8 mouse cellular contexts compared by ENCODE assay signal in genomic region chr9:30940328-30940727, GRCm38 (mm10). TPM values are rescaled to one million over a fixed set of nuclear protein-coding genes. Genes with fewer than 3 reads are reported as not detected.
DNase-seq lines count a peak whose midpoint lies in the region; ATAC-seq and TF ChIP-seq lines count a peak whose summit lies in the region.

No protein-coding gene starts in this region.

- WGBS in heart, embryonic 12.5 days, result 4% methylated on average over 6 of the region's 6 CpGs
- WGBS in forebrain, postnatal 0 days, result 7% methylated on average over 6 of the region's 6 CpGs
- WGBS in hindbrain, embryonic 14.5 days, result 4% methylated on average over 6 of the region's 6 CpGs
- WGBS in midbrain, embryonic 13.5 days, result 7% methylated on average over 6 of the region's 6 CpGs

- no peak overlapping the region for H3K4me3 ChIP-seq in heart, embryonic 12.5 days
- H3K4me3 ChIP-seq in forebrain, postnatal 0 days (ENCODE audit: low read depth, low read length), result no peak overlapping the region
- no peak overlapping the region for H3K4me3 ChIP-seq in hindbrain, embryonic 14.5 days (replicated peaks; ENCODE audit: low read length)
- H3K4me3 ChIP-seq in midbrain, embryonic 13.5 days (replicated peaks), result no peak overlapping the region

- peak; percentile 82 to 96 for DNase-seq in heart, adult 18-20 months
- DNase-seq in cerebellum, adult 11-12 months, result peak; percentile 63
- peak; percentile 95 for DNase-seq in forebrain, postnatal 0 days
- peak; percentile 98 for DNase-seq in hindbrain, embryonic 14.5 days (ENCODE audit: low spot score)
- DNase-seq in left cerebral cortex, adult 18-20 months (ENCODE audit: low spot score in 2 of 2), result peak; percentile 92 to 97
- DNase-seq in splenic B cell, adult 2 months (ENCODE audit: low read depth, low spot score), result peak; percentile 59

- H3K4me1 ChIP-seq in heart, embryonic 12.5 days (replicated peaks), result 0 out of 2 replicates have a peak, but pooled peaks cover 13% of the 10 kb centered on the region
- no peaks in the 10 kb centered on the region for H3K4me1 ChIP-seq in forebrain, postnatal 0 days (ENCODE audit: insufficient read depth)
- 0 out of 2 replicates have a peak, but pooled peaks cover 12% of the 10 kb centered on the region for H3K4me1 ChIP-seq in hindbrain, embryonic 14.5 days (replicated peaks; ENCODE audit: control insufficient read depth, insufficient read depth, low read length)
- H3K4me1 ChIP-seq in midbrain, embryonic 13.5 days (replicated peaks), result peaks cover 14% of the 10 kb centered on the region

- peaks cover 44% of the 10 kb centered on the region for H3K27me3 ChIP-seq in heart, embryonic 12.5 days (replicated peaks)
- peaks cover 23% of the 10 kb centered on the region for H3K27me3 ChIP-seq in forebrain, postnatal 0 days (ENCODE audit: insufficient read depth, low read length)
- H3K27me3 ChIP-seq in hindbrain, embryonic 14.5 days (ENCODE audit: control insufficient read depth, insufficient read depth, low read length), result peaks cover 32% of the 10 kb centered on the region
- peaks cover 40% of the 10 kb centered on the region for H3K27me3 ChIP-seq in midbrain, embryonic 13.5 days
- no peaks in the 10 kb centered on the region for H3K27me3 ChIP-seq in splenic B cell, adult 2 months (ENCODE audit: control insufficient read depth, insufficient read depth, low read length, poor library complexity, severe bottlenecking)

- no peak overlapping the region for H3K9ac ChIP-seq in heart, embryonic 12.5 days
- H3K9ac ChIP-seq in forebrain, postnatal 0 days, result no peak overlapping the region
- no peak overlapping the region for H3K9ac ChIP-seq in hindbrain, embryonic 14.5 days
- H3K9ac ChIP-seq in midbrain, embryonic 13.5 days (replicated peaks), result no peak overlapping the region

- no peak for ATAC-seq in heart, embryonic 12.5 days (ENCODE audit: insufficient number of reproducible peaks, low FRiP score)
- peak; percentile 53 for ATAC-seq in forebrain, postnatal 0 days
- ATAC-seq in hindbrain, embryonic 14.5 days (ENCODE audit: low FRiP score), result peak; percentile 29; the same call in 1 of the 2 replicates
- peak; percentile 20; the same call in 1 of the 2 replicates for ATAC-seq in midbrain, embryonic 13.5 days

- no peaks in the 10 kb centered on the region for H3K36me3 ChIP-seq in heart, embryonic 12.5 days
- no peaks in the 10 kb centered on the region for H3K36me3 ChIP-seq in forebrain, postnatal 0 days (ENCODE audit: insufficient read depth)
- no peaks in the 10 kb centered on the region for H3K36me3 ChIP-seq in hindbrain, embryonic 14.5 days (replicated peaks; ENCODE audit: control insufficient read depth, insufficient read depth)
- H3K36me3 ChIP-seq in midbrain, embryonic 13.5 days, result no peaks in the 10 kb centered on the region
- no peaks in the 10 kb centered on the region for H3K36me3 ChIP-seq in splenic B cell, adult 2 months (ENCODE audit: control insufficient read depth, insufficient read depth, low read length, poor library complexity, severe bottlenecking)

- no peaks in the 10 kb centered on the region for H3K9me3 ChIP-seq in heart, embryonic 12.5 days (replicated peaks)
- H3K9me3 ChIP-seq in forebrain, postnatal 0 days (ENCODE audit: low read length), result no peaks in the 10 kb centered on the region
- no peaks in the 10 kb centered on the region for H3K9me3 ChIP-seq in hindbrain, embryonic 14.5 days (ENCODE audit: control insufficient read depth, low read length)
- H3K9me3 ChIP-seq in midbrain, embryonic 13.5 days, result no peaks in the 10 kb centered on the region

- H3K4me2 ChIP-seq in heart, embryonic 12.5 days, result no peak overlapping the region
- no peak overlapping the region for H3K4me2 ChIP-seq in forebrain, postnatal 0 days (ENCODE audit: low read depth)
- H3K4me2 ChIP-seq in hindbrain, embryonic 14.5 days (replicated peaks), result no peak overlapping the region
- H3K4me2 ChIP-seq in midbrain, embryonic 13.5 days (replicated peaks), result no peak overlapping the region

- H3K27ac ChIP-seq in heart, embryonic 12.5 days (ENCODE audit: poor library complexity, severe bottlenecking), result no peak overlapping the region
- H3K27ac ChIP-seq in forebrain, postnatal 0 days (ENCODE audit: low read depth, low read length), result no peak overlapping the region
- H3K27ac ChIP-seq in hindbrain, embryonic 14.5 days, result no peak overlapping the region
- H3K27ac ChIP-seq in midbrain, embryonic 13.5 days, result no peak overlapping the region

- peak; percentile 99 for TF ChIP-seq CTCF in forebrain, postnatal 0 days (IDR thresholded peaks at IDR 0.05; ENCODE audit: low read depth)

RNA-seq across cellular contexts. Expression of gene Adamts8, which starts 2.0 kb away (rescaled TPM):
- 1 to 10 TPM; 2.1 to 2.8 TPM for total RNA-seq in heart, adult 18-20 months (2021)
- 14.8 and 17.5 TPM in 2 replicates for polyA plus RNA-seq in heart, embryonic 12.5 days (2016; fragmentation: Nextera tagmentation; extraction: Ambion mirVana)
- total RNA-seq in forebrain, postnatal 0 days (2014; rRNA removed), result 2.9 and 3.0 TPM in 2 replicates
- polyA plus RNA-seq in forebrain, postnatal 0 days (2015; fragmentation: Nextera tagmentation; extraction: Ambion mirVana), result 1.7 and 1.8 TPM in 2 replicates
- polyA plus RNA-seq in hindbrain, embryonic 14.5 days (2014; fragmentation: Nextera tagmentation; extraction: Ambion mirVana), result 2.0 and 3.0 TPM in 2 replicates
- total RNA-seq in left cerebral cortex, adult 18-20 months (2021), result 1 to 10 TPM; 4.1 to 4.5 TPM
- 0.66 and 0.96 TPM in 2 replicates for polyA plus RNA-seq in midbrain, embryonic 13.5 days (2015; fragmentation: Nextera tagmentation; extraction: Ambion mirVana)

RNA-seq across cellular contexts. Expression of gene Adamts15, which starts 18.1 kb away (rescaled TPM):
- total RNA-seq in heart, adult 18-20 months (2021), result 1 to 10 TPM; 4.8 to 5.9 TPM
- polyA plus RNA-seq in heart, embryonic 12.5 days (2016; fragmentation: Nextera tagmentation; extraction: Ambion mirVana), result 16.4 and 18.1 TPM in 2 replicates
- total RNA-seq in forebrain, postnatal 0 days (2014; rRNA removed), result 5.8 and 10.9 TPM in 2 replicates
- polyA plus RNA-seq in forebrain, postnatal 0 days (2015; fragmentation: Nextera tagmentation; extraction: Ambion mirVana), result 1.9 and 2.5 TPM in 2 replicates
- 4.6 and 4.8 TPM in 2 replicates for polyA plus RNA-seq in hindbrain, embryonic 14.5 days (2014; fragmentation: Nextera tagmentation; extraction: Ambion mirVana)
- 1 to 10 TPM; 5.1 to 5.6 TPM for total RNA-seq in left cerebral cortex, adult 18-20 months (2021)
- polyA plus RNA-seq in midbrain, embryonic 13.5 days (2015; fragmentation: Nextera tagmentation; extraction: Ambion mirVana), result 2.9 and 3.2 TPM in 2 replicates
